Mouse (Mus musculus): ENCODE data around the gene Aff3. TPM values are rescaled to one million over a fixed set of nuclear protein-coding genes. Genes with fewer than 3 reads are reported as not detected.

Aff3 gene
- total RNA-seq, 2 experiments from 2014 or later = 82.9 to 86.5 TPM

DNA sequence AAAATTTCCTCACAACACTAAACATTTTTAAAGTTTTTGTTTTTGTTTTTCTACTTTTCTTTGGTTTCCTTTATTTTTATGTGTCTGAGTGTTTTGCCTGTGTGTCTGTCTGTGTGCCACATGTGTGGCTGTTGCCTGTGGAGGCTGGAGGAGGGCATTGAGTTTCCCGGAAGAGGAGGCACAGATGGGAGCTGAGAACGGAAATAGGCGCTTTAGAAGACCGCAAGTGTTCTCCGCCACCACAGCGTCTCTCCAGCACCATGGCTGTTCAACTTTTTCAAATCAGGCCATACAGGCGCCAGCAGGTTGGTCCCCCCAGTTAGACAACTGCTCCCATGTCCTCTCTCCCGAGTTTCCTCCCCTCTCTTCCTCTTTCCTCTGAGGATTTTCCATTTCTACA is 155.5 kb downstream of the Aff3 start:
- intact Hi-C loops (cut with DNase I) = no loop called here
- DNase-seq (ENCODE audit: low spot score in 2 of 2) = no peak

DNA sequence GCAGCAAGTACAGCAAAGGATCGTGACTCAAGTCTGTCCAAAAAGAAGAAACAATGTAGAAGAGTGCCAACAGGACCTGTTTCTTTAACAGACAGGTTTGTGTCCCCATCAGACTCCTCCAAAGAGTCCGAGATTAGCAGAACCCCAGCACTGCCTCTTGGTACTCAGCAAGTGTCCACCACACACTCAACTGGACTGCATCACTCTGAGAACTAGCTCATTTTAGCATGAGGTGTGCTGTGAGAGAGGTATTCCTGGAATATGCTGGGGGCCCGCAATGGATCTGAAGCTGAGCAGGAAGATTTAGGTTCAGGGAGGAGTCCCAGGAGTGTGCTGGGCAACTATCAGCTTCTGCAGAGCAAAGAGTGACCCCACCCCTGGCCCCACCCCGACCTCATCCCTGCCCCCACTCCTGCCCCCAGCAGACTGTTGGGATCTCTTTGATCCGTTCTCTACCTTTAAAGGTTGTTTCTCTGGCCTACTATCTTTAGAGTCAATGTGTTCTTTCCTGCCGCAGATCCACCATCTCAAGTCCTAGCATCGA is 157.0 kb downstream of the Aff3 start:
- DNase-seq (ENCODE audit: low spot score in 2 of 2) = no peak
- intact Hi-C loops (cut with DNase I) = no loop called here

DNA sequence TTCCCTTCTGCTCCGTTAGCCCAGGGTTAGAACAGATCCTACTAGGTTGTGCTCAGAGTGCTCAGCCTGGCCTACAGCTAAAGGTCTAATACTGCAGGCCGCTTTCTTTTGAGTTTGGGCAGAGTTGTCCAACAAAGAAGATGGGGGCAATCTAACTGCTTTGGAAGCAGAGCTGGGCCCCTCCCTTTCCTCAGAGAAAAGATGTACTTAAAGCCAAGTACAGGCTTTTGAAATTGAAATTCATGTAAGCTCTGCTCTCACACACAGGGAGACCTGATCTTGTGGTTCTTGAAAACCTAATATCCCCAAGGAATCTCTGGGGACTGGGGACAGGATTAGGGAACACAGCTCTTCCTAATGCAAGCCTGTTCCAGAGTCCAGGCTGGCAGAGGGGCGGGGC is 158.4 kb downstream of the Aff3 start:
- intact Hi-C loops (cut with DNase I) = no loop called here
- no peak for DNase-seq (ENCODE audit: low spot score in 2 of 2)

DNA sequence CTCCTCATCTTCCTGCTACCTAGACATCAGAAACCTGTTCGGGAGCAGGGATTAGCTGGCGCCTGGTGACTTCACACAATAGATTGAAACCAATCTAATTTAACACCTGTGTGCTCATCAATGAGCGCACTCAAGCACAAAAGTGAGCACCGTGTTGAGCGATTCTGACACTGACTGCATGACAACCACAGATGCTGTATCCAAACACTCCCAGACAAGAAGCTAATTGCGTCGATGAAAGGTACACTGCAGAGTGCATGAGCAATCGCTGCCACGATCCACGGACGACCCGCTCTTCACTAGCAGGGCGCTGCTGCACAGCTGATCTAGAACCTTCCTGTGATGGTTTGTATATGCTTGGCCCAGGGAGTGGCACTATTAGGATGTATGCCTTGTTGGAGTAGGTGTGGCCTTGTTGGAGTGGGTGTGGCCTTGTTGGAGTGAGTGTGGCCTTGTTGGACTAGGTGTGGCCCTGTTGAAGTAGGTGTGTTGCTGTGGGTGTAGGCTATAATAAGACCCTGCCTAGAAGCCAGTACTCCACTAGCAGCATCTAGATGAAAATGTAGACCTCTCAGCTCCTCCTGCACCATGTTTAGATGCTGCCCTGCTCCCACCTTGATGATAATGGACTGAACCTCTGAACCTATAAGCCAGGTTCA is 161.2 kb downstream of the Aff3 start:
- DNase-seq (ENCODE audit: low spot score in 2 of 2) = no peak
- intact Hi-C loops (cut with DNase I) = no loop called here

DNA sequence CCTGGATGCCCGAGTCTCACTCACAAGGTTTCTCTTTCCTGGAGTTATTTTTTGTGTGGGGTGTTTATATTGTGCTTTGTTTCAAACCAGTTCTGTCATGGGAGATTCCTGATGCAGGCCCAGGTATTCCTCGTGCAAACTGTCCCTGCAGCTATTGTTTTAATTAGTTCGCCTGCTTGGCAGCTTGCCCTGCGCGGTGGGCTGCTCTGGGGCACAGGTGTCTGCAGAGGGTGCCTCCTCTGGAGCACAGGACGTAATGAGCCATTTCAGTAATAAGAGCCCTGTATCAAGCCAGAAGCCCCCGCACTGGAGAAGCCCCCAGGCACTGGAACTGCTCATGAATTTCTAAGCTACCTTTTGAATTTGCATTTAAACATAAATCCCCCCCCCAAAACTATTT is 162.0 kb downstream of the Aff3 start:
- intact Hi-C loops (cut with DNase I) = no loop called here

DNA sequence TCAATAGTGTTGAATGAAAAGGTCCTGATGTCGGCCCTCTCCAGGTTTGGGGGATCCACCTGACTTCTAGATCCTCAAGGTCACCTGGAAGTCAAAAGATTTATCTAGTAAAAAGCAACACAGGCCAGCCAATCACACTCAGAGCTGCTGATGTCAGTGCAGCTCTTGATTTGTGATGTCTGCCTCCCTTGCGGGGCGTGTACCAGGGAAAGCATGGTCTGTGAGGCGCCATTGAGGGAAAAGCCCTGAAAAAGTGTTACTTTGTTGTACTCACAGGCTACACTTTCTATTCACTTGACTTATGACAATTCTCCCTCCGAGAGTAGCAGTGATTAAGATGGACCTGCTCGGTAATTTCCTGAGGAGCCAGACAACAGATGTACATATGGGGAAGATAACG is 163.5 kb downstream of the Aff3 start:
- DNase-seq (ENCODE audit: low spot score in 2 of 2) = no peak
- intact Hi-C loops (cut with DNase I) = no loop called here

More for the DNA sequence above, 162.0 kb downstream of the Aff3 start:
- no peak for DNase-seq (ENCODE audit: low spot score in 2 of 2)

DNA sequence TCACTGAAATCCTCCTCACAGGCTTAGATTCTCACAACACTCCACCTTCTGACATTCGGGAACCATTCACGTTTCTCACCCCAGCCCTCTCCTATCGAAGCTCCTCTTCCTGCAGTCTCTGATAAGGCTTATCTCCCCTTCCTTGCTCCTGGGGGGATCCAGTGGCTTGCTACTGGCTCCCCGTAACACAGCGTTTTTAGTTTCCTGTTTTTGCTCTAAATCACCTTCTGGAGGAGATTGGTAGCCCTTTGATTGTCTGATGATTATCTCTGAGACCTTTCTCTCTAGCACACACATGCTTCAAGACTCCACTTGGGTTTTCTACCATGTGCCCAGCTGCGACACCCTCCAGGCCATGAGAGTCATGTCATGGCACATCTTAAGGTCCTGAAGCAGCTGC is 165.3 kb downstream of the Aff3 start:
- DNase-seq (ENCODE audit: low spot score in 2 of 2) = no peak
- intact Hi-C loops (cut with DNase I) = no loop called here

DNA sequence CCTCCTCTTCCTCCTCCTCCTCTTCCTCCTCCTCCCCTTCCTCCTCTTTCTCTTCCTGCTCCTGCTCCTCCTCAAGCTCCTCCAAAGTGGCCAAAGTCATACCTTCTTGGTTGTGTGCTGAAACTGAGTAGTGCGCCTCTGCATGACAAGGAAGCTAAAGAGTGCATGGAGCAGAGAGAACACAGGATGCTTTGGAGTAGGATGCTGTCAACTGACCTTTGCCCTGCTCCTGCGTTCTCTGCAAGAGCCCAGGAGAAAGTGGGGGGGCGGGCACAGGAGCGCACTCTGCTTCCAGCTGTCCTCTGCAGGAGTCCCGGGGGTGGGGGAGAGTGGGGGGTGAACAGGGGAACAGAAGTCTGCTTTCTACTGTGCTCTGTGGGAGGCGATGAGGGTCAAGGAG is 167.2 kb downstream of the Aff3 start:
- intact Hi-C loops (cut with DNase I) = no loop called here
- DNase-seq (ENCODE audit: low spot score in 2 of 2) = no peak

DNA sequence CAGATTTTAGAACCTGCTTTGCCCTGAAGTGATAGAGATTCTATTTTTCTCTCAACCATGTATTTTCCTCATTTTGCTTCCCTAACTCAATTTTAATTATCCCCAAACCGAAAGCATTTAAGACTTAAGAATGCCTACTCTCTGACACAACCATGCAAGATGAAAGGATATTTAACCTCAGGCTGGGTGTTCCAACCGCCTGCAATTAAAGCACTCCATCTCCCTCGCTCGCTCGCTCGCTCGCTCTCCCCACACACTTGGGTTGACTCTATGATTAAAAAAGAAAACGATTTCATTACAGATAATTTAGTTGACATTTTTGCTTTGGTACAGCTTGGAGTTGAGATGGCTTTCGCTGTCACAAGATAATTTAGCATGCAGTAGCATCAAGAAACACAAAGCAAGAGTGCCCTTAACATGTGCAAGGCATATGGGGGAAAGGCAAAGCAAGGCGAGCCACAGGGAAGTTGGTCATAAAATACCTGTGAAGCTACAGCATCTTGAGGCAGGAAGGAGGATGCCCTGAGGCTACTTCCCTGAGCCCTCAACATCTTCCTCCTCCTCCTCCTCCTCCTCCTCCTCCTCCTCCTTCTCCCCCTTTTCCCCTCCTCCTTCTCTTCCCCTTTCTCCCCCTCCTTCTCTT is 167.7 kb downstream of the Aff3 start:
- intact Hi-C loops (cut with DNase I) = no loop called here
- no peak for DNase-seq (ENCODE audit: low spot score in 2 of 2)

DNA sequence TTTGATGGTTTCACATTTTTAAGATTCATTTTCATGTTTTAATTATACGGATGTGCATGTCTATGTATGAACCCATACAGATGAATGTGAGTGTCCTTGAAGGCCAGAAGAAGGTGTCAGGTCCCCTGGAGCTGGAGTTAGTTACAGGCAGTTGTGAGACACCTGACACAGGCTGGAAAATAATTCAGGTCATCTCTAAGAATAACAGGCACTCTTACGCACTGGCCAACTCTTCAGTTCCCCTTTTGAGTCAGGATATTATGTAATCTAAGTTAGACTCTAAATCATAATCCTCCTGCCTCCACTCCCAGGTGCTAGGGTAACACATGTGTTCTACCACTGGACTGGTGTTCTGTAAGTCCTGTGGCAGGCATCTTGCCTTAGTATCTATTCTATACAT is 169.5 kb downstream of the Aff3 start:
- intact Hi-C loops (cut with DNase I) = no loop called here
- no peak for DNase-seq (ENCODE audit: low spot score in 2 of 2)

DNA sequence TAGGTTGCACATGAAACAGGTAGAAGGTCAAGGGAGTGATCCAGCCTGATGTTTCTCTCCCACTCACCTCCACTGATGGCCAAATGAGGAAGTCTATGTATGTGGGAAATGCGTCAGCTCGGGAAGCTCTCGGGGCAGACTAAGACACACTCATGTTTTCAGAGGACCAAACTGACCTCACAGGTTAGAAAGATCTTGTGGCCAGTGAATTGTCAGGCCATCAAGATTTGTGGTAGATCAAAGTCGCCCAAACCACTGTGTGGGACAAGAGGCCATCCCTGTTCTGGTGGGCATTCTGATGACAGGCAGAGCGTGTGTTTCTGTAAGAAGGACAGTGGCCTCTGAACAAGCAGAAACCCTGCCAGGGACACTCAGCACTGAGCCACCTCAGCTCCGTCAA is 175.0 kb downstream of the Aff3 start:
- intact Hi-C loops (cut with DNase I) = no loop called here
- DNase-seq (ENCODE audit: low spot score in 2 of 2) = no peak

DNA sequence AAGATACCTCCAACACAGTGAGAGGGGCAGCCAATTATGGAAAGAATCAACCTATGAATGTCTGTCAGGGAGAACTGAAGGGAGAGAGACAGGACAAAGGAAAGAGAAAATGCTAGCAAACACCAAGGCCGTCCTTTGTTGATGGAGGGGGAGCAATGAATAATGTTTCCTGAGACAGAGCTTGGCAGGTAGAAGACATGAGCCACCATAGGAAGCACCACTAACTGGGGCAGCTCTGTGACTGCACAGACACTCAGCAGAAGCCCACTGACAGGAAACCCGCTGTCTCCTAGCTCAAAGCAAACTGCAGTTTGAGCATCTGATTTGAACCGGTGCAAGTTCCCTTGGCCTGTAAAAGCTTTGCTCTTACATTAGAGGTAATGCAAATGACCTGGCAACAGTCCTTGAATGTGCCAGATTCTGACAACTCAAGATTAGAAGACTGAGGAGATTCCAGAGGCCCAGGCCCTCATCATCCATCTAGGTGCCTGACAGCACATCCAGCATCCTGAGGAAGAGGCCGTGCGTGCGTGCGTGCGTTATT is 176.0 kb downstream of the Aff3 start:
- intact Hi-C loops (cut with DNase I) = no loop called here
- no peak for DNase-seq (ENCODE audit: low spot score in 2 of 2)

DNA sequence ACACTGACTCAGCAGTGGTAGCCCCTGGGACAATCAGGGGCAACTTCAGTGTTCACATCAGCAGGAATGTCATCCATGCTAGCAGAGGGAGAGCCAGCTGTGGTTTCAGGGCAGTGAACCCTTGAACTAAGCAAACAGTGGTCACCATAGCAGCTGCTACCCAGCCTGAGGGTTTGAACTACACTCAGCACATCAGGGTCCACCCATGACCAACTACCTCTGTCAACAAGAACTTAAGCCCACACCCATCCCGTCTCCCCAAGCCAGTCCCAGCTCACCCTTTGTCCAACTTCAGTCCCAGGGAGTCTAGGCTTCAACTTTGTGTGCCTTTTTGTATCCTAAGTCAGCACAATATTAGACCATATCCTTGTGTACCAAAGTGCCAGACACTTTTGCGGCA is 176.9 kb downstream of the Aff3 start:
- intact Hi-C loops (cut with DNase I) = no loop called here
- DNase-seq (ENCODE audit: low spot score in 2 of 2) = no peak

DNA sequence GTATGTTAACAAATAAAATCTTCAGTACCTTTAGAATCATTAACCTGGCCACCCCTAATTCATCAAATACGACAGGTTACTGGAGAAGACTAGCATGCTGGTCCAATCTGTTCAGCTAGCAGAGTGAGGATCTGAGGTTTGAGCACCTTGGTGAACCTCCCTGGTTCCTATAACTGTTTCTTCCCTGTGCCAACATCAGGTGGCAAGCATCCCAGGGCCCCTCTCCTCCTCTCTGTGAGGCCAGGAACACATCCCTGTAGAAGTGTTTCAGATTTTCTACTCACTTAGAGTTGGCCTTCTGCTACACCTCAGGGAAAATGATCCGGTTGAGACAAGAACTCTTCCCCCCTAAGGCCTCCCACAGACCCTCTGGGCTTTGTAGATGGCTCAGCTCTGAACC is 181.6 kb downstream of the Aff3 start:
- intact Hi-C loops (cut with DNase I) = no loop called here
- no peak for DNase-seq (ENCODE audit: low spot score in 2 of 2)

DNA sequence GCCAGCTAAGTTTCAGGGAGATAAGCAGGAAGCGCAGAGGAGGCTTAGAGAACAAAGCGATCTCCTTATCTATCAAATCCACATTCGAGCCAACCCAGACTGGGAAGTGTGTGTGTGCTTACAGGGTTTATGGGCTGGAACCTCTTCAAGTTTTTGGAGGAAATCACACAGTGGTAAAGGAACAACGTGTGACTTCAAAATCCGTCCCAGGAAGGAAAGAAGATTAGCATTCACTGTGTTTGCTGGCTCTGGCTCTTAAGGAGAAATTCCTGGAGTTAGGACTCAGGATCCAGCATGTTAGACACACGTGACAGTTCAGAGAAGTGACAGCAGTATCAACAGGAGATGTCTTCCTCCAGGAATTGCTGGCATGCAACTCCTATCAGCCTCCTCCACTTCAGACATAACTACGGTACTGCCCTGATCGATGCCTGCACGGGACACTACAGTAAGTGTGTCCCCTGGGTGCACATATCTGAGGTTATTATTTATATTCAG is 186.5 kb downstream of the Aff3 start:
- intact Hi-C loops (cut with DNase I) = no loop called here
- DNase-seq (ENCODE audit: low spot score in 2 of 2) = peak in 1 of 2 experiments; percentile 20

DNA sequence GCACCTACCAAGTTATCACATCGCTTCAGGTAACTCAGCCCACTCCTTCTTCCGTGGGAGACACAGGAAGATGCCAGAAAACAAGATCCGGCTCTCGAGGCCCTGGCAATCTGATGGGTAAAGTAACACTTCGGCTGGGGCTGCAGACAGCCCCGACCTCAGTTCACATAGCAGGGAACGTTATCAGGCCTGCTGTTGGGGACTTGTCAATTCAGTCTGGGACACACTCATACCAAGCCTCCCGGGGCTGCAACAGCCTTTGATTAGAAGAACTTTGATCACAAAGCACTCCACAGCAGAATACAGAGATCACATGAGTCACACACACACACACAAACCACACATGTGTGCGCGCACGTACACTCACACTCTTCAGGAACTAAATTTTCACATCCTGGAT is 193.9 kb downstream of the Aff3 start:
- DNase-seq (ENCODE audit: low spot score in 2 of 2) = no peak
- intact Hi-C loops (cut with DNase I) = no loop called here

DNA sequence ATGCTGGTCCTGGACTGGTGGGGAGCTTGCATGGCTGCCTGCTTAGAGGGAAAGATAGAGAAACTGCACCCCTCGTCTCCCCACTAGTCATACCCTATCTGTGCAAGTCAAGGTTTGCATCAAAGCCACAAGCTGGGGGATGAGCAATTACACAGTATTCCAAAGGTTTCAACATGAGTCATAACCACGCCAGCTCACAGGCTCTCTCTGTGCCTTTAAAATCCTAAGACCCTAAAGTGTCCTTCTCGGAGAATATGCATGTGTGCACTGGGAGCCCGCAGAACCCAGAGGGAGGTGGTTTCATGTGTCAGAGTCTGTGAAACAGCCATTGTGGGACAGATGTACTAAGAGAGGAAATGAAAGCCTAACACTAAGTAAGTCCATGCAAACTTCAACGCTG is 194.6 kb downstream of the Aff3 start:
- intact Hi-C loops (cut with DNase I) = no loop called here

DNA sequence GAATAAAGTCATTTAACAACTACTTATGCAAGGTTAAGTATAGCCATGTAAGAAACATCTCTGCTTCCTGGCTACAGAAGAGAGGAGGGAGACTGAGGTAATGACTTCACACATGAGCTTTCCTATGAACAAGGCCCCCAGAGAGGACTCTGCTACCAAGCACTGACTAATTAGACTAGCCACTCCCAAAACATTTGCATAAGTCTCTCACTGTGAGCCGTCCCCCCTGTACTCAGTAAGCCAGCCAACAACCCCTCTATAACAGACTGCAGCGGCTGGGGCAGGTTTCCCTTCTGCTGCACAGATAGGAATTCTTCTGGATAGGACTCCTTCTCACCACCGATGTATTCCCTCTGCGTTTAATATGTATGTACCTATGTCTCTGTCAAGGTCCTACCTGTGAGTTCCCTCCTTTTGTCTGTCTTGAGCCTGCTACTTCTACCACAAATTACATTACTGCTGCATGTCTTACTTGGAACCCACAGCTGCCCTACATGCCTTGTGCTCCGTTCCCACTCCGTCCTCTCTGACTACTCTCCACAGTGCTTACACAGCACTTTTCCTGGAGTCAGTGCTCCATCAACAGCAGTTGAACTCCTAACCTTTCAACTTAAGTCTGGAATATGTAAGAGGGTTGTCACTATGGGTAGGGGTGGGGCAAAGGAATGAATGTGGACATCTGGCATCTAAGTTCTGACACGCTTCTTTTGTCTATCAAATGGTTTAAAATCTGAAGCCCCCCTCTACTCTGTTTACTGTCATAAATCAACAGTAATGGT is 197.3 kb downstream of the Aff3 start:
- DNase-seq (ENCODE audit: low spot score in 2 of 2) = no peak
- intact Hi-C loops (cut with DNase I) = no loop called here

More for the DNA sequence above, 194.6 kb downstream of the Aff3 start:
- DNase-seq (ENCODE audit: low spot score in 2 of 2) = no peak

DNA sequence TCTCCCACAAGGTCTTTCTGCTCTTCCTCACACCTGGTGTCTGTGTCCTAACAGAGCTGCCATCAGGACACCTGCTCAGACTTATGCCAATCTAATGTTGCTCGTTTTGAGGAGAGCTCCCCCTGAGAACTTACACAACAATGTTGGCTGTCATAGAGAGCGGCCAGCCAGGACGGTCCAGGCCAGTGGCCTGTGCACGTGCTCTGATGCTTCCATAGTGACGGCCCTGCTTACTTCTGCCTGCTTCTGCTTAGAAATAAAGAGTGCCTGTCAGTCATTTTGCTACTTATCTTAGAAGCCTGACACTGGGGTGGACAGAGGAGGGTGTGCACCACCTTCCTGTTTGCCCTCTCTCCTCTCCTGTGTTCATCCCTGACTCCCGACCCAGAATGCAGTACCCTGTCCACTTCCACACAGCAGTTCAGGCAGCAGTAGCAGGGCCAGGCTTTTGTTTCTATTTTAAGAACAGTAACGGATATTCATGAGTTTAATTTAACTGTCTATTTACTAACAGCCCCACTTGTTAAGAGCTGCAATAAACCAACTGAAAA is 208.0 kb downstream of the Aff3 start:
- intact Hi-C loops (cut with DNase I) = no loop called here
- DNase-seq (ENCODE audit: low spot score in 2 of 2) = no peak

DNA sequence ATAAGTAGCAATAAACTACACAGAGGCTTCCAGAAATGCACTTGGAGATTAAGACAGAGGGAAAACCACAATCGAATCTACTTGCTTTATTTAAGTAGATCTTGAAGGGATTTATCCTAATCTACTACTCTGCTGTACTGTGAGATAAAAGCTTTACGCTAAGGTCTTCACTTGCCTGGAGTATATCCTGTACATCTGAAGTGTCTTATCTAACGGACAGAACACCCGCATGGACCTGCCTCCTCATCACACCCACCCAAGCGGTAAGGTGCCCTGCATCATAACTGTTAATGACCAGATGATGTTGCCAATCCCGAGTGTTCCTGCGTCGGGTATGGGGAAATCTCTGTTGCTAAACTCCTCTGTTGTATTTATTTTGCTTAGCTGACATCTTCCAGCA is 209.8 kb downstream of the Aff3 start:
- DNase-seq (ENCODE audit: low spot score in 2 of 2) = no peak

More for the DNA sequence above, 209.8 kb downstream of the Aff3 start:
- intact Hi-C loops (cut with DNase I) = no loop called here
